Mouse (Mus musculus) lung, adult 2 months (tissue): ENCODE data around the gene Ppfibp1. TPM values are rescaled to one million over a fixed set of nuclear protein-coding genes. Genes with fewer than 3 reads are reported as not detected.

ENCODE experiments used
- DNase-seq: peaks from one replicate; pipeline ENCODE4 v3.0.0; 2022
- H3K4me1 ChIP-seq: fragments of 200-500 bp; 2 replicates; pipeline ENCODE4 v1.6.1; 2011; ENCODE audit warnings: low read length; ENCODE audit not compliant: control insufficient read depth, insufficient read depth
- H3K4me3 ChIP-seq: fragments of 200-500 bp; replicated peaks from 2 replicates; pipeline ENCODE3; 2011; ENCODE audit warnings: low read depth, mild to moderate bottlenecking, control low read depth, low read length; ENCODE audit errors: extremely low read depth
- CTCF ChIP-seq: fragments of 200-500 bp; IDR thresholded peaks from 2 replicates; pipeline ENCODE4 v1.5.1; 2011; ENCODE audit warnings: mild to moderate bottlenecking, low read length, control low read depth; ENCODE audit not compliant: insufficient read depth
- POLR2A ChIP-seq: fragments of 200-500 bp; IDR thresholded peaks from 2 replicates; pipeline ENCODE4 v1.6.1; 2011; ENCODE audit warnings: low read depth, mild to moderate bottlenecking, control low read depth, low read length, borderline replicate concordance; ENCODE audit errors: extremely low read depth
- WGBS: fragments of 180-500 bp; shearing (Covaris S2); methylation state at CpG from one replicate; pipeline ENCODE4 v1.1.7; 2018; 5-methylcytosine and 5-hydroxymethylcytosine counted together
- polyA plus RNA-seq: library from polyadenylated mRNA; depleted of rRNA; stranded (reverse); fragments of >200 nt; gene quantifications from 2 replicates; pipeline ENCODE4 v1.2.3, GENCODE M21; 2012

Gene Ppfibp1
- polyA plus RNA-seq, 1 experiment = 35.1 TPM

GRCm38 (mm10) chr6:146907795-146908190, 19.5 kb downstream of the Ppfibp1 start:
- no peak overlapping the region for H3K4me3 ChIP-seq
- TF ChIP-seq CTCF (no peak), POLR2A (no peak)
- WGBS = 64% methylated on average over 1 of the region's 1 CpGs
- no peak for DNase-seq
- H3K4me1 ChIP-seq = peaks cover 19% of the 10 kb centered on the region

GRCm38 (mm10) chr6:146908801-146909200, 20.5 kb downstream of the Ppfibp1 start:
- 47% methylated on average over 2 of the region's 2 CpGs for WGBS
- H3K4me3 ChIP-seq = no peak overlapping the region
- DNase-seq = no peak
- peaks cover 24% of the 10 kb centered on the region for H3K4me1 ChIP-seq
- no peak for TF ChIP-seq CTCF
- TF ChIP-seq POLR2A = no peak

GRCm38 (mm10) chr6:146909725-146910489, 21.6 kb downstream of the Ppfibp1 start:
- 55% methylated on average over 5 of the region's 5 CpGs for WGBS
- DNase-seq = no peak
- no peak for TF ChIP-seq CTCF
- no peak for TF ChIP-seq POLR2A
- peaks cover 24% of the 10 kb centered on the region for H3K4me1 ChIP-seq
- H3K4me3 ChIP-seq = no peak overlapping the region

- 58% methylated on average over 2 of the region's 2 CpGs for WGBS
Measured at GRCm38 (mm10) chr6:146910801-146911200, 22.5 kb downstream of the Ppfibp1 start.

GRCm38 (mm10) chr6:146912835-146913488, 24.7 kb downstream of the Ppfibp1 start:
- peaks cover 22% of the 10 kb centered on the region for H3K4me1 ChIP-seq
- 2% methylated on average over 3 of the region's 3 CpGs for WGBS
- peak; percentile 29 for DNase-seq

More at GRCm38 (mm10) chr6:146910801-146911200, 22.5 kb downstream of the Ppfibp1 start:
- H3K4me1 ChIP-seq = peaks cover 24% of the 10 kb centered on the region
- no peak overlapping the region for H3K4me3 ChIP-seq
- DNase-seq = no peak
- TF ChIP-seq POLR2A = no peak
- no peak for TF ChIP-seq CTCF

GRCm38 (mm10) chr6:146913489-146914198, 25.4 kb downstream of the Ppfibp1 start:
- no peak for DNase-seq
- H3K4me3 ChIP-seq = no peak overlapping the region
- peaks cover 22% of the 10 kb centered on the region for H3K4me1 ChIP-seq
- TF ChIP-seq POLR2A (no peak), CTCF (no peak)
- WGBS = 14% methylated on average over 4 of the region's 4 CpGs

More at GRCm38 (mm10) chr6:146912835-146913488, 24.7 kb downstream of the Ppfibp1 start:
- H3K4me3 ChIP-seq = no peak overlapping the region
- TF ChIP-seq POLR2A (no peak), CTCF (no peak)

- no peak for DNase-seq
- Histone ChIP-seq H3K4me1 (peaks cover 18% of the 10 kb centered on the region), H3K4me3 (no peak overlapping the region)
- TF ChIP-seq POLR2A (no peak), CTCF (no peak)
- WGBS = 71% methylated on average over 1 of the region's 1 CpGs
Measured at GRCm38 (mm10) chr6:146915808-146916207, 27.5 kb downstream of the Ppfibp1 start.

GRCm38 (mm10) chr6:146917396-146917795, 29.1 kb downstream of the Ppfibp1 start:
- H3K4me3 ChIP-seq = no peak overlapping the region
- H3K4me1 ChIP-seq = peaks cover 10% of the 10 kb centered on the region
- WGBS = 66% methylated on average over 3 of the region's 3 CpGs
- TF ChIP-seq POLR2A (no peak), CTCF (no peak)
- no peak for DNase-seq

- Histone ChIP-seq H3K4me3 (no peak overlapping the region), H3K4me1 (peaks cover 3% of the 10 kb centered on the region)
- DNase-seq = no peak
- TF ChIP-seq POLR2A = no peak
- no peak for TF ChIP-seq CTCF
- WGBS = 92% methylated on average over 6 of the region's 6 CpGs
Measured at GRCm38 (mm10) chr6:146918341-146918740, 30.1 kb downstream of the Ppfibp1 start.

- TF ChIP-seq POLR2A = no peak
- no peak for TF ChIP-seq CTCF
- Histone ChIP-seq H3K4me3 (no peak overlapping the region), H3K4me1 (peaks cover 12% of the 10 kb centered on the region)
- WGBS = 65% methylated on average over 5 of the region's 5 CpGs
- no peak for DNase-seq
Measured at GRCm38 (mm10) chr6:146926415-146926980, 38.2 kb downstream of the Ppfibp1 start.
